Mouse (Mus musculus) hindbrain, embryonic 10.5 days (tissue): ENCODE measurements at regions not wholly inside any gene's neighbourhood (a gene's known extent, or its start where the extent isn't known, plus 50 kb on each side); places are given as distances from the start of the nearest gene placed in this dataset.

Source experiments
- DNase-seq: peaks from one replicate; pipeline ENCODE4 v3.0.0-alpha.2; 2017; ENCODE audit warnings: low spot score
- H3K27ac ChIP-seq: fragments of 300-500 bp; sonication (generic); 2 replicates; pipeline ENCODE4 v1.5.1; 2016; ENCODE audit warnings: mild to moderate bottlenecking, moderate library complexity
- H3K27me3 ChIP-seq: fragments of 300-500 bp; sonication (generic); 2 replicates; pipeline ENCODE4 v1.6.1; 2016; ENCODE audit warnings: mild to moderate bottlenecking; ENCODE audit not compliant: poor library complexity, insufficient read depth, severe bottlenecking
- H3K36me3 ChIP-seq: fragments of 300-500 bp; sonication (generic); 2 replicates; pipeline ENCODE4 v1.6.1; 2016; ENCODE audit warnings: mild to moderate bottlenecking, moderate library complexity
- H3K4me1 ChIP-seq: fragments of 300-500 bp; sonication (generic); replicated peaks from 2 replicates; pipeline ENCODE4 v1.6.1; 2016; ENCODE audit warnings: mild to moderate bottlenecking
- H3K4me3 ChIP-seq: fragments of 300-500 bp; sonication (generic); 2 replicates; pipeline ENCODE4 v1.5.1; 2016; ENCODE audit warnings: mild to moderate bottlenecking, moderate library complexity
- H3K9me3 ChIP-seq: fragments of 300-500 bp; sonication (generic); 2 replicates; pipeline ENCODE4 v1.6.1; 2016; ENCODE audit warnings: mild to moderate bottlenecking, moderate library complexity
- WGBS: fragments of 180-500 bp; shearing (Covaris S2); methylation state at CpG from one replicate; pipeline ENCODE4 v1.1.7; 2016; 5-methylcytosine and 5-hydroxymethylcytosine counted together

DNA sequence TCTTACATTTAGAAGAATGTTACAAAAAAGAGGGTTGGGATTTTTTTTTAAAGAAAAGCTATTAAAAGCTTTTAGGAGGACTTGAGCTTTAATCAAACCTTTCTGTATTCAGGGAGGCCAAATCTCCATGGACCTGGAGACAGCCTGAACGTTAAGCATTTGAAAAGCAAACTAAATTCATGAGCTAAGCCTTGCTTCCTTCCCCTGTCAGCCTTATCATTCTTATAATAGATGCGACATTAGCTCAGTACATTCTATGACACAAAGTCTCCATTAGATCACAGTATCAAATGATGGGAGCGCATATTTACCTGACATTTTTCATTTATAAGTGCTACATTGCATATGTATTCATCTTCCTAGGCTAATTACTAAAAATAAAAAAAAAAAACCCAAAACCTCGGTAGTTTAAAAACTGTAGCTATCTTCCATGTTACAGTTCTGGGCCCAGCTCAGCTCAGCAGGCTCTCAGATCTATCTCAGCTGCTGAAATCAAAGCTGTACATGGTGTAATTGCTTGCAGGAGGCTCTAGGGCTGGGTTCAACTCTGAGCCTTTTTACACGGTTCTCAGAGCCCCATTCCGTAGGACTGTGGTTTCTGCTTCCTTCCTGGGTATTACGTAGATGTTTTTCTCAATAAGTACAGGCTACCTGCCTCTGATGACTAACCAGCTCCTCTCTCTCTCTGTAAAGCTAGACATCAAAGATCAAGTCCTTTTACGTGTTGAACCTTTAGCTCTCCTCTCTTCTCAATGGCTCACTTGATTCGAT, 50.2 kb upstream of the Tmem26 start:
- H3K27ac ChIP-seq, result no peak overlapping the region
- H3K4me3 ChIP-seq, result no peak overlapping the region
- 83% methylated on average over 9 of the region's 9 CpGs for WGBS
- H3K9me3 ChIP-seq, result no peaks in the 10 kb centered on the region
- H3K36me3 ChIP-seq, result no peaks in the 10 kb centered on the region
- H3K27me3 ChIP-seq, result no peaks in the 10 kb centered on the region
- no peak for DNase-seq
- H3K4me1 ChIP-seq, result no peaks in the 10 kb centered on the region
